Mouse (Mus musculus) hematopoietic stem cell, adult 5-6 weeks (primary cell): ENCODE measurements around the gene 1700015F17Rik. TPM values are rescaled to one million over a fixed set of nuclear protein-coding genes. Genes with fewer than 3 reads are reported as not detected.

Experiments
- ATAC-seq, 2 experiments: fragments of 125-278 bp in 1 of 2; replicated peaks in 1 of 2; 2 replicates each; pipeline ENCODE4 v1.8.0; 2016 to 2017; ENCODE audit warnings: inconsistent platforms in 2 of 2, mild to moderate bottlenecking in 2 of 2, moderate number of reproducible peaks in 2 of 2, low read depth in 1 of 2, moderate TSS enrichment in 1 of 2; ENCODE audit not compliant: low FRiP score in 2 of 2, poor library complexity in 2 of 2, severe bottlenecking in 2 of 2, insufficient read depth in 1 of 2, low TSS enrichment in 1 of 2
- total RNA-seq: library from RNA; stranded (forward); fragments of 172-1452, 232-1000 nt; gene quantifications from 2 replicates; pipeline ENCODE4 v1.2.3, GENCODE M21; 2017

The 1700015F17Rik gene
- total RNA-seq, 1 experiment from 2014 or later, result not detected

GRCm38 (mm10) chr5:5481662-5482061, 2.7 kb upstream of the 1700015F17Rik start:
- peak; percentile 58 to 65; a peak in 2 of 4 replicates for ATAC-seq

GRCm38 (mm10) chr5:5476133-5476532, 2.8 kb downstream of the 1700015F17Rik start:
- no peak for ATAC-seq

- peak; percentile 64 to 80 for ATAC-seq
These were observed 13.7 kb downstream of the 1700015F17Rik start for GRCm38 (mm10) chr5:5465256-5465655.

- no peak for ATAC-seq
These were observed 47.1 kb downstream of the 1700015F17Rik start for GRCm38 (mm10) chr5:5431746-5432438.

- ATAC-seq, result no peak
These were observed 55.2 kb downstream of the 1700015F17Rik start for GRCm38 (mm10) chr5:5423723-5424171.

- no peak for ATAC-seq
These were observed 55.9 kb downstream of the 1700015F17Rik start for GRCm38 (mm10) chr5:5423081-5423480.

GRCm38 (mm10) chr5:5421439-5421838, 57.5 kb downstream of the 1700015F17Rik start:
- no peak for ATAC-seq

GRCm38 (mm10) chr5:5419992-5420455, 58.9 kb downstream of the 1700015F17Rik start, which contains the start of gene Cdk14:
Gene Cdk14, minus strand, starts transcription at chr5:5420312.
- peak; percentile 98 for ATAC-seq

- ATAC-seq, result no peak
These were observed 59.7 kb downstream of the 1700015F17Rik start for GRCm38 (mm10) chr5:5419253-5419652.

- no peak for ATAC-seq
These were observed 64.1 kb downstream of the 1700015F17Rik start for GRCm38 (mm10) chr5:5414835-5415234.

GRCm38 (mm10) chr5:5411886-5412285, 67.1 kb downstream of the 1700015F17Rik start:
- no peak for ATAC-seq

GRCm38 (mm10) chr5:5401986-5402385, 77.0 kb downstream of the 1700015F17Rik start:
- no peak for ATAC-seq

- no peak for ATAC-seq
These were observed 86.2 kb downstream of the 1700015F17Rik start for GRCm38 (mm10) chr5:5392786-5393185.

Other genes starting within 250 kb of the 1700015F17Rik start
- 4.5 and 14.8 TPM in 2 replicates for gene Cdk14, start 58.8 kb downstream of the 1700015F17Rik start, total RNA-seq
- gene Cldn12, start 35.8 kb upstream of the 1700015F17Rik start, total RNA-seq, result 12.8 and 12.9 TPM in 2 replicates
- gene Gtpbp10, start 80.4 kb upstream of the 1700015F17Rik start, total RNA-seq, result 31.6 and 38.6 TPM in 2 replicates
- not detected in 2 replicates for gene Gm8773, start 94.7 kb upstream of the 1700015F17Rik start, total RNA-seq
- gene Cfap69, start 185.1 kb upstream of the 1700015F17Rik start, total RNA-seq, result 0.63 TPM in 1 of 2 replicates, not detected in the other
- gene Steap2, start 215.4 kb upstream of the 1700015F17Rik start, total RNA-seq, result not detected in 2 replicates